Mouse (Mus musculus) adipocyte (in vitro differentiated cells): ENCODE measurements around the gene Rps6.
"Not testable (repeated sequence)": the region's sequence is repeated elsewhere in the genome, so short reads cannot be mapped to it uniquely, and the experiment has no call there.

Experiments
- DNase-seq: peaks from one replicate; pipeline ENCODE4 v3.0.0-alpha.2; 2016; ENCODE audit warnings: low spot score

Gene Rps6

DNA sequence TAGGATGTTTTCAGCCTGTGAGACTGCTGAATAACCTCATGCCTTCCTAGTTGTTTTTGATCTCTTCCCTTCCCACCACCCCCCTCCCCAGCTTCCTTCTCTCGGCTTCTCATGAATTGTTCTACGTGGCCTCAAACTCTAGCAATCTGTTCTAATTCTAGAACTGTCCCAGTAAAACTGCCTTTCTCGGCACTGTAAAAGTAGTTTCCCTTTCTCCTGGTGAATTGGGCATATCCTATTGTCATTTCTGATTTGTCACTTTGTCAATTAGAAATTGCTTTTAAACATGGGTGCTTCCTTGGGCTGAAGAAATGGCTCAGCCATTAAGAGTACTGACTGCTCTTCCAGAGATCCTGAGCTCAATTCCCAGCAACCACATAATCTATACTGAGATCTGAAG, 5.2 kb downstream of the Rps6 start:
- no peak for DNase-seq

DNA sequence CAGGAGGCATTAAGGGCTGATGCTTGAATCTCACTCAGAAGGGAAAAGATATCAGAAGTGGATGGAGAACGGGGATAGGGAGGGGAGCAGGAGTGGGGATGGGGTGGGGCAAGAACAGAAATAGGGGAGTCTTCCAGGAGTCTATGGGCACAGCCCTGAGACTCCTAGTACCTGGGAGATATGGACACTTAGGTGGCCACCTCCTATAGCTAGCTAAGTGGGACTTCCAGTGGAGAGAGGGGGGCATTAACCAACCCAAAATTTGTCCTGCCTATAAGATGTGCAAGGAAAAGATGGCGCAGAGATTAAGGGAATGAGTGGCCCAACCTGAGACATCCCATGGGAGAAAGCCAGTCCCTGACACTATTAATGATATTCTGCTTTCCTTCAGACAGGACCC, 5.9 kb downstream of the Rps6 start:
- DNase-seq: no peak

DNA sequence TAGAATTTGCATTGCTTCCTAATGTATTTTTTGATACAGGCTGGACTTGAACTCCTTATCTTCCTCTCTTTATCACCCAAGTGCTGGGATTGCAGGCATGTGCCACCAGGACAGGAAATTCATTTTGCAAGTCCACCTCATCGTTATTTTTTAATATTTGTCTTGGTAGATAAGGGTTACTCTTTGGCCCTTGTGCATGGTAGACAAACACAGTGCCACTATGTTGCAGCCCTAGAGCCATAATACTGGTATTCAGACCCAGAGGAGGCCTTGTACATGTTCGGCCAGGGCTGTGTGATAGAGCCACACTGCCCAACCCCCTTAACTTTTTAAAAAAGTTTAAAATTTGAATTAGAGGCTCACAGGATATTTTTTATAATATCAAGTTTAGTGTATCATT, 10.0 kb downstream of the Rps6 start:
- DNase-seq: no peak

- DNase-seq: peak; percentile 64
These were observed 11.8 kb downstream of the Rps6 start for GRCm38 (mm10) chr4:86845384-86845783.

DNA sequence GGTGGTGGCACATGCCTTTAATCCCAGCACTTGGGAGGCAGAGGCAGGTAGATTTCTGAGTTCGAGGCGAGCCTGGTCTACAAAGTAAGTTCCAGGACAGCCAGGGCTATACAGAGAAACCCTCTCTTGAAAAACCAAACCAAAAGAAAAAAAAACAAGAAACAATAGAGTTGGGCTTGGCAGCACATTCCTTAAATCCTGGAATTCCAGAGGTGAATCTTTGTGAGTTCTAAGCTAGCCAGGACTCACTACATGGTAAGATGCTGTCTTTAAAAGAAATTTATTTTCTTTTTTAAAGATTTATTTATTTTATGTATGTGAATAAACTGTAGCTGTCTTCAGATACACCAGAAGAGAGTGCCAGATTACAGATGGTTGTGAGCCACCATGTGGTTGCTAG, 16.1 kb downstream of the Rps6 start:
- not testable (repeated sequence) for DNase-seq

DNA sequence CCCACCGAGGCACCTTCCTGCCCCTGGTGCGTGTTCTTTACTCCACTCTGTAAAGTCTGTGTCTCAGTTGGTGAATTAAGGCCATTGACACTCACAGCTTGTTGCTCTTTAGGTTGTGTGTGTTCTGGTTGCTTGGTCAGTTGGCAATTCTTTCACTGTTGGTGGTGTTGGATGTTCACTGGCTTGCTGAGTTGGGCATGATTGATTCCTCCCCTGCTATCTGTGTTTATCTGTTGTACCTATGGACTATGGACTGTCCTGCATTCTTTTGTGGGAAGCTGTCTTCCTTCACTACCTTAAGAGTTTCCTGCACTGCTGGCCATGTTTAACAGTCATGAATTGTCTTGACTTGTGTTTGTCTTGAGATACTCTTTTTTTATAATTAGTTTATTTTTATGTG, 25.3 kb downstream of the Rps6 start:
- no peak for DNase-seq

DNA sequence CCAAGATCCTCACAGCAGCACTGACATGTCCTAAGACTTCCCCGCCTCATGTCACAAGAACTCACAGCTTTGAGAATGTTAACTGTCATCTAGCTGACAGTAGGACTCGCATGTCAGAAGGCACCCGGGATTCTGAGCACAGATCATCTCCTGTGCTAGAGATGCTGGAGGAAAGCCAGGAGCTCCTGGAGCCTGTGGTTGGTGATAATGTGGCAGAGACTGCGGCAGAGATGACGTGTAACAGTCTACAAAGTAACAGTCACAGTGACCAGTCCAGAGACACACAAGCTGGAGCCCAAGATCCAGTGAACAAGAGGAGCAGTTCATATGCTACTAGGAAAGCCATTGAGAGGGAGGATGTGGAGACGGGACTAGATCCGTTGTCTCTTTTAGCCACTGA, 32.1 kb downstream of the Rps6 start:
- DNase-seq: no peak

DNA sequence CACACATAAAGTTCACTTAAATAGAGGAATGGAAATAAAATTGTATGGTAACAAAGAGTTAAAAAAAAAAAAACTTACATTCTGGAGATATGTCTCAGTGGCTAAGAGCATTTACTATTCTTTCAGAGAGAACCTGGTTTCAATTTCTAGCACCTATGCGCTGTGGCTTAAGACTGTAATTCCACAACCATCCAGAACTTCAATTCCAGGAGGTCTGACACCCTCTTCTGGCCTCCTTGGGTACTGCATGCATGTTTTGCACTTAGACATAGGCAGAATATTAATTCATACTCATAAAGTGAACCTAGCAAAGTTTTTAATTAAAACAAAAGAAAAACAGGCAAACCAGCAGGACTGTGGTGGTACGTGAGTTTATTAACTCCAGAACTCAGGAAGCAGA, 34.0 kb downstream of the Rps6 start:
- peak; percentile 34 for DNase-seq

DNA sequence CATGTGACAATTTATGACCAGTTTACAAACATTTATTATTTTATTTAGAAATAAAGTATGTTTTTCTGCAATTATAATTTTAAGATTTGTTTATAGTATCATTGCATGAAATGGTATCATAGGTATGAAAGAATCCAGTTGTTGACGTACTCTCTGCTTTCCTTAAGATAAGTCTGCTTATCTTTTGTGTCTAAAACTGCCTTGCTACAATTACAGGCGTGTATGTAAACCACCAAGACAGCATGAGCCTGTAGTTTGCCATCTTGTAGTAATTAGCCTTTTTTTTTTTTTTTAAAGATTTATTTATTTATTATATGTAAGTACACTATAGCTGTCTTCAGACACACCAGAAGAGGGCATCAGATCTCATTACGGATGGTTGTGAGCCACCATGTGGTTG, 42.4 kb downstream of the Rps6 start:
- no peak for DNase-seq

- peak; percentile 31 for DNase-seq
These were observed 46.6 kb downstream of the Rps6 start for GRCm38 (mm10) chr4:86810604-86811003.
